Mouse (Mus musculus): ENCODE measurements around the gene Pecam1. TPM values are rescaled to one million over a fixed set of nuclear protein-coding genes. Genes with fewer than 3 reads are reported as not detected.

Gene Pecam1
- polyA plus RNA-seq, 1 experiment from 2014 or later, result 44.3 TPM

GRCm38 (mm10) chr11:106715066-106715465, 35.4 kb downstream of the Pecam1 start:
- H3K9me3 ChIP-seq (ENCODE audit: control insufficient read depth, low read length), result no peaks in the 10 kb centered on the region
- ATAC-seq (replicated peaks; ENCODE audit: low FRiP score, low TSS enrichment, low read depth) (no peak), DNase-seq (ENCODE audit: low spot score) (no peak)
- 60% methylated on average over 6 of the region's 6 CpGs for WGBS
- no peaks in the 10 kb centered on the region for H3K27me3 ChIP-seq (replicated peaks; ENCODE audit: control insufficient read depth, insufficient read depth, low read length)
- peak overlapping the region; percentile 20; the same call in 1 of the 2 replicates for H3K4me3 ChIP-seq (ENCODE audit: low read depth, low read length)
- no peaks in the 10 kb centered on the region for H3K36me3 ChIP-seq (ENCODE audit: control insufficient read depth, insufficient read depth, low read length)
- H3K4me1 ChIP-seq (replicated peaks; ENCODE audit: control insufficient read depth, insufficient read depth, low read length), result peaks cover 6% of the 10 kb centered on the region; the same call in 1 of the 2 replicates
- peak overlapping the region; percentile 78 for H3K27ac ChIP-seq (ENCODE audit: low read depth)
- H3K4me2 ChIP-seq (ENCODE audit: low read length), result no peak overlapping the region
- peak overlapping the region; percentile 38 for H3K9ac ChIP-seq (ENCODE audit: low read length)

- H3K9ac ChIP-seq (ENCODE audit: low read length), result no peak overlapping the region
- peaks cover 13% of the 10 kb centered on the region for H3K4me1 ChIP-seq (replicated peaks; ENCODE audit: control insufficient read depth, insufficient read depth, low read length)
- no peak overlapping the region for H3K27ac ChIP-seq (ENCODE audit: low read depth)
- H3K4me2 ChIP-seq (ENCODE audit: low read length), result no peak overlapping the region
- H3K27me3 ChIP-seq (replicated peaks; ENCODE audit: control insufficient read depth, insufficient read depth, low read length), result no peaks in the 10 kb centered on the region
- H3K4me3 ChIP-seq (ENCODE audit: low read depth, low read length), result no peak overlapping the region
- WGBS, result 69% methylated on average over 5 of the region's 5 CpGs
- H3K9me3 ChIP-seq (ENCODE audit: control insufficient read depth, low read length), result no peaks in the 10 kb centered on the region
- no peaks in the 10 kb centered on the region for H3K36me3 ChIP-seq (ENCODE audit: control insufficient read depth, insufficient read depth, low read length)
- ATAC-seq (replicated peaks; ENCODE audit: low FRiP score, low TSS enrichment, low read depth) (no peak), DNase-seq (ENCODE audit: low spot score) (no peak)
Observed at GRCm38 (mm10) chr11:106710789-106711188, 39.6 kb downstream of the Pecam1 start.

- no peaks in the 10 kb centered on the region for H3K27me3 ChIP-seq (replicated peaks; ENCODE audit: control insufficient read depth, insufficient read depth, low read length)
- H3K36me3 ChIP-seq (ENCODE audit: control insufficient read depth, insufficient read depth, low read length), result no peaks in the 10 kb centered on the region
- H3K4me3 ChIP-seq (ENCODE audit: low read depth, low read length), result no peak overlapping the region
- no peak overlapping the region for H3K9ac ChIP-seq (ENCODE audit: low read length)
- DNase-seq (ENCODE audit: low spot score) (no peak), ATAC-seq (replicated peaks; ENCODE audit: low FRiP score, low TSS enrichment, low read depth) (peak; percentile 65)
- no peak overlapping the region for H3K27ac ChIP-seq (ENCODE audit: low read depth)
- WGBS, result 38% methylated on average over 15 of the region's 15 CpGs
- peaks cover 13% of the 10 kb centered on the region for H3K4me1 ChIP-seq (replicated peaks; ENCODE audit: control insufficient read depth, insufficient read depth, low read length)
- peak overlapping the region; percentile 22 for H3K4me2 ChIP-seq (ENCODE audit: low read length)
- H3K9me3 ChIP-seq (ENCODE audit: control insufficient read depth, low read length), result no peaks in the 10 kb centered on the region
Observed at GRCm38 (mm10) chr11:106709227-106709985, 41.0 kb downstream of the Pecam1 start.

- DNase-seq (ENCODE audit: low spot score) (no peak), ATAC-seq (replicated peaks; ENCODE audit: low FRiP score, low TSS enrichment, low read depth) (no peak)
- 39% methylated on average over 3 of the region's 3 CpGs for WGBS
- Histone ChIP-seq H3K4me2 (ENCODE audit: low read length) (no peak overlapping the region), H3K4me1 (replicated peaks; ENCODE audit: control insufficient read depth, insufficient read depth, low read length) (peaks cover 7% of the 10 kb centered on the region), H3K4me3 (ENCODE audit: low read depth, low read length) (no peak overlapping the region), H3K27ac (ENCODE audit: low read depth) (no peak overlapping the region), H3K9me3 (ENCODE audit: control insufficient read depth, low read length) (no peaks in the 10 kb centered on the region), H3K27me3 (replicated peaks; ENCODE audit: control insufficient read depth, insufficient read depth, low read length) (no peaks in the 10 kb centered on the region), H3K9ac (ENCODE audit: low read length) (no peak overlapping the region), H3K36me3 (ENCODE audit: control insufficient read depth, insufficient read depth, low read length) (no peaks in the 10 kb centered on the region)
Observed at GRCm38 (mm10) chr11:106707866-106708265, 42.6 kb downstream of the Pecam1 start.

- no peak for ATAC-seq (replicated peaks; ENCODE audit: low FRiP score, low TSS enrichment, low read depth)
- Histone ChIP-seq H3K27me3 (replicated peaks; ENCODE audit: control insufficient read depth, insufficient read depth, low read length) (no peaks in the 10 kb centered on the region), H3K36me3 (ENCODE audit: control insufficient read depth, insufficient read depth, low read length) (no peaks in the 10 kb centered on the region), H3K27ac (ENCODE audit: low read depth) (no peak overlapping the region), H3K4me1 (replicated peaks; ENCODE audit: control insufficient read depth, insufficient read depth, low read length) (peaks cover 7% of the 10 kb centered on the region), H3K9ac (ENCODE audit: low read length) (no peak overlapping the region), H3K9me3 (ENCODE audit: control insufficient read depth, low read length) (no peaks in the 10 kb centered on the region), H3K4me2 (ENCODE audit: low read length) (no peak overlapping the region), H3K4me3 (ENCODE audit: low read depth, low read length) (no peak overlapping the region)
- 87% methylated on average over 8 of the region's 8 CpGs for WGBS
- no peak for DNase-seq (ENCODE audit: low spot score)
Observed at GRCm38 (mm10) chr11:106707085-106707484, 43.3 kb downstream of the Pecam1 start.

- ATAC-seq (replicated peaks; ENCODE audit: low FRiP score, low TSS enrichment, low read depth), result no peak
Observed at GRCm38 (mm10) chr11:106706212-106706611, 44.2 kb downstream of the Pecam1 start.

GRCm38 (mm10) chr11:106704399-106705111, 45.9 kb downstream of the Pecam1 start:
- ATAC-seq (replicated peaks; ENCODE audit: low FRiP score, low TSS enrichment, low read depth) (no peak), DNase-seq (ENCODE audit: low spot score) (no peak)
- 59% methylated on average over 9 of the region's 9 CpGs for WGBS
- Histone ChIP-seq H3K4me3 (ENCODE audit: low read depth, low read length) (no peak overlapping the region), H3K4me1 (replicated peaks; ENCODE audit: control insufficient read depth, insufficient read depth, low read length) (peaks cover 5% of the 10 kb centered on the region), H3K9ac (ENCODE audit: low read length) (no peak overlapping the region), H3K4me2 (ENCODE audit: low read length) (no peak overlapping the region), H3K36me3 (ENCODE audit: control insufficient read depth, insufficient read depth, low read length) (no peaks in the 10 kb centered on the region), H3K9me3 (ENCODE audit: control insufficient read depth, low read length) (no peaks in the 10 kb centered on the region), H3K27ac (ENCODE audit: low read depth) (no peak overlapping the region), H3K27me3 (replicated peaks; ENCODE audit: control insufficient read depth, insufficient read depth, low read length) (no peaks in the 10 kb centered on the region)

More at GRCm38 (mm10) chr11:106706212-106706611, 44.2 kb downstream of the Pecam1 start:
- H3K4me2 ChIP-seq (ENCODE audit: low read length), result no peak overlapping the region
- H3K36me3 ChIP-seq (ENCODE audit: control insufficient read depth, insufficient read depth, low read length), result no peaks in the 10 kb centered on the region
- H3K4me1 ChIP-seq (replicated peaks; ENCODE audit: control insufficient read depth, insufficient read depth, low read length), result peaks cover 7% of the 10 kb centered on the region
- 37% methylated on average over 4 of the region's 4 CpGs for WGBS
- H3K27me3 ChIP-seq (replicated peaks; ENCODE audit: control insufficient read depth, insufficient read depth, low read length), result no peaks in the 10 kb centered on the region
- H3K9me3 ChIP-seq (ENCODE audit: control insufficient read depth, low read length), result no peaks in the 10 kb centered on the region
- DNase-seq (ENCODE audit: low spot score), result no peak
- no peak overlapping the region for H3K4me3 ChIP-seq (ENCODE audit: low read depth, low read length)
- H3K27ac ChIP-seq (ENCODE audit: low read depth), result no peak overlapping the region
- H3K9ac ChIP-seq (ENCODE audit: low read length), result no peak overlapping the region

GRCm38 (mm10) chr11:106703931-106704330, 46.5 kb downstream of the Pecam1 start:
- no peaks in the 10 kb centered on the region; the same call in 1 of the 2 replicates for H3K4me1 ChIP-seq (replicated peaks; ENCODE audit: control insufficient read depth, insufficient read depth, low read length)
- no peak for ATAC-seq (replicated peaks; ENCODE audit: low FRiP score, low TSS enrichment, low read depth)
- H3K27me3 ChIP-seq (replicated peaks; ENCODE audit: control insufficient read depth, insufficient read depth, low read length), result no peaks in the 10 kb centered on the region
- H3K9me3 ChIP-seq (ENCODE audit: control insufficient read depth, low read length), result no peaks in the 10 kb centered on the region
- DNase-seq (ENCODE audit: low spot score), result no peak
- no peak overlapping the region for H3K9ac ChIP-seq (ENCODE audit: low read length)
- WGBS, result 87% methylated on average over 7 of the region's 7 CpGs
- no peak overlapping the region for H3K27ac ChIP-seq (ENCODE audit: low read depth)
- no peaks in the 10 kb centered on the region for H3K36me3 ChIP-seq (ENCODE audit: control insufficient read depth, insufficient read depth, low read length)
- no peak overlapping the region for H3K4me3 ChIP-seq (ENCODE audit: low read depth, low read length)
- no peak overlapping the region for H3K4me2 ChIP-seq (ENCODE audit: low read length)

Data from intestine, embryonic 14.5 days (tissue).